Mouse (Mus musculus): ENCODE measurements around the gene R3hdm2. TPM values are rescaled to one million over a fixed set of nuclear protein-coding genes. Genes with fewer than 3 reads are reported as not detected.

The R3hdm2 gene
- polyA plus RNA-seq, 1 experiment = 70.7 TPM

GRCm38 (mm10) chr10:127510895-127511617 is 130.9 kb downstream of the R3hdm2 start:
- Histone ChIP-seq H3K4me1 (ENCODE audit: control insufficient read depth, insufficient read depth, insufficient read length, low read length) (no peaks in the 10 kb centered on the region; the same call in 1 of the 2 replicates), H3K4me3 (ENCODE audit: insufficient read depth, low read depth, low read length) (peak overlapping the region; percentile 56), H3K27ac (replicated peaks; ENCODE audit: low read depth, low read length) (no peak overlapping the region)

GRCm38 (mm10) chr10:127511634-127512306 is 131.6 kb downstream of the R3hdm2 start:
- Histone ChIP-seq H3K4me1 (ENCODE audit: control insufficient read depth, insufficient read depth, insufficient read length, low read length) (no peaks in the 10 kb centered on the region; the same call in 1 of the 2 replicates), H3K27ac (replicated peaks; ENCODE audit: low read depth, low read length) (no peak overlapping the region), H3K4me3 (ENCODE audit: insufficient read depth, low read depth, low read length) (peak overlapping the region; percentile 56)

GRCm38 (mm10) chr10:127512307-127512666 is 132.2 kb downstream of the R3hdm2 start:
- no peak overlapping the region for H3K27ac ChIP-seq (replicated peaks; ENCODE audit: low read depth, low read length)
- H3K4me1 ChIP-seq (ENCODE audit: control insufficient read depth, insufficient read depth, insufficient read length, low read length) = no peaks in the 10 kb centered on the region; the same call in 1 of the 2 replicates
- H3K4me3 ChIP-seq (ENCODE audit: insufficient read depth, low read depth, low read length) = peak overlapping the region; percentile 56

- peak overlapping the region; percentile 28 for H3K4me3 ChIP-seq (ENCODE audit: insufficient read depth, low read depth, low read length)
- H3K4me1 ChIP-seq (ENCODE audit: control insufficient read depth, insufficient read depth, insufficient read length, low read length) = no peaks in the 10 kb centered on the region; the same call in 1 of the 2 replicates
These were observed 132.7 kb downstream of the R3hdm2 start for GRCm38 (mm10) chr10:127512813-127513212.

GRCm38 (mm10) chr10:127513501-127514091 is 133.5 kb downstream of the R3hdm2 start:
- Histone ChIP-seq H3K4me1 (ENCODE audit: control insufficient read depth, insufficient read depth, insufficient read length, low read length) (no peaks in the 10 kb centered on the region; the same call in 1 of the 2 replicates), H3K4me3 (ENCODE audit: insufficient read depth, low read depth, low read length) (no peak overlapping the region), H3K27ac (replicated peaks; ENCODE audit: low read depth, low read length) (no peak overlapping the region)

More at GRCm38 (mm10) chr10:127512813-127513212, 132.7 kb downstream of the R3hdm2 start:
- H3K27ac ChIP-seq (replicated peaks; ENCODE audit: low read depth, low read length) = no peak overlapping the region

GRCm38 (mm10) chr10:127514111-127514698 is 134.1 kb downstream of the R3hdm2 start:
- Histone ChIP-seq H3K4me1 (ENCODE audit: control insufficient read depth, insufficient read depth, insufficient read length, low read length) (no peaks in the 10 kb centered on the region; the same call in 1 of the 2 replicates), H3K4me3 (ENCODE audit: insufficient read depth, low read depth, low read length) (no peak overlapping the region; the same call in 1 of the 2 replicates), H3K27ac (replicated peaks; ENCODE audit: low read depth, low read length) (no peak overlapping the region)

GRCm38 (mm10) chr10:127514764-127515163 is 134.6 kb downstream of the R3hdm2 start, which contains the start of gene Ndufa4l2:
Ndufa4l2 (plus strand) TSS chr10:127514967.
- Histone ChIP-seq H3K4me1 (ENCODE audit: control insufficient read depth, insufficient read depth, insufficient read length, low read length) (no peaks in the 10 kb centered on the region), H3K27ac (replicated peaks; ENCODE audit: low read depth, low read length) (peak within 1 kb of the TSS; percentile 64), H3K4me3 (ENCODE audit: insufficient read depth, low read depth, low read length) (peak within 1 kb of the TSS; percentile 52)

GRCm38 (mm10) chr10:127515271-127515982 is 135.3 kb downstream of the R3hdm2 start:
- H3K4me3 ChIP-seq (ENCODE audit: insufficient read depth, low read depth, low read length) = peak overlapping the region; percentile 52
- peak overlapping the region; percentile 64 for H3K27ac ChIP-seq (replicated peaks; ENCODE audit: low read depth, low read length)
- H3K4me1 ChIP-seq (ENCODE audit: control insufficient read depth, insufficient read depth, insufficient read length, low read length) = no peaks in the 10 kb centered on the region

GRCm38 (mm10) chr10:127515983-127516459 is 135.9 kb downstream of the R3hdm2 start:
- H3K4me3 ChIP-seq (ENCODE audit: insufficient read depth, low read depth, low read length) = peak overlapping the region; percentile 52
- no peaks in the 10 kb centered on the region for H3K4me1 ChIP-seq (ENCODE audit: control insufficient read depth, insufficient read depth, insufficient read length, low read length)
- H3K27ac ChIP-seq (replicated peaks; ENCODE audit: low read depth, low read length) = peak overlapping the region; percentile 64

GRCm38 (mm10) chr10:127516576-127517260 is 136.6 kb downstream of the R3hdm2 start:
- no peak overlapping the region; the same call in 1 of the 2 replicates for H3K27ac ChIP-seq (replicated peaks; ENCODE audit: low read depth, low read length)
- no peaks in the 10 kb centered on the region for H3K4me1 ChIP-seq (ENCODE audit: control insufficient read depth, insufficient read depth, insufficient read length, low read length)
- peak overlapping the region; percentile 52; the same call in 1 of the 2 replicates for H3K4me3 ChIP-seq (ENCODE audit: insufficient read depth, low read depth, low read length)

- no peaks in the 10 kb centered on the region for H3K4me1 ChIP-seq (ENCODE audit: control insufficient read depth, insufficient read depth, insufficient read length, low read length)
- no peak overlapping the region for H3K27ac ChIP-seq (replicated peaks; ENCODE audit: low read depth, low read length)
These were observed 137.8 kb downstream of the R3hdm2 start for GRCm38 (mm10) chr10:127517941-127518340.

GRCm38 (mm10) chr10:127519041-127519701 is 139.0 kb downstream of the R3hdm2 start:
- Histone ChIP-seq H3K27ac (replicated peaks; ENCODE audit: low read depth, low read length) (no peak overlapping the region), H3K4me3 (ENCODE audit: insufficient read depth, low read depth, low read length) (no peak overlapping the region), H3K4me1 (ENCODE audit: control insufficient read depth, insufficient read depth, insufficient read length, low read length) (no peaks in the 10 kb centered on the region)

More at GRCm38 (mm10) chr10:127517941-127518340, 137.8 kb downstream of the R3hdm2 start:
- no peak overlapping the region for H3K4me3 ChIP-seq (ENCODE audit: insufficient read depth, low read depth, low read length)

GRCm38 (mm10) chr10:127519903-127520713 is 140.0 kb downstream of the R3hdm2 start:
- Histone ChIP-seq H3K27ac (replicated peaks; ENCODE audit: low read depth, low read length) (no peak overlapping the region), H3K4me1 (ENCODE audit: control insufficient read depth, insufficient read depth, insufficient read length, low read length) (no peaks in the 10 kb centered on the region), H3K4me3 (ENCODE audit: insufficient read depth, low read depth, low read length) (no peak overlapping the region)
